Mouse (Mus musculus) olfactory bulb, adult 2 months (tissue): ENCODE results near the gene Rnf113a1.

Experiments used
- CTCF ChIP-seq: fragments of 200-500 bp; IDR thresholded peaks from 2 replicates; pipeline ENCODE4 v1.5.1; 2012; ENCODE audit warnings: low read depth, mild to moderate bottlenecking, low read length, moderate library complexity; ENCODE audit not compliant: insufficient read depth
- POLR2A ChIP-seq: fragments of 200-500 bp; IDR thresholded peaks from 2 replicates; pipeline ENCODE4 v1.6.1; 2012; ENCODE audit warnings: mild to moderate bottlenecking, low read depth, low read length, moderate library complexity; ENCODE audit not compliant: insufficient read depth

DNA sequence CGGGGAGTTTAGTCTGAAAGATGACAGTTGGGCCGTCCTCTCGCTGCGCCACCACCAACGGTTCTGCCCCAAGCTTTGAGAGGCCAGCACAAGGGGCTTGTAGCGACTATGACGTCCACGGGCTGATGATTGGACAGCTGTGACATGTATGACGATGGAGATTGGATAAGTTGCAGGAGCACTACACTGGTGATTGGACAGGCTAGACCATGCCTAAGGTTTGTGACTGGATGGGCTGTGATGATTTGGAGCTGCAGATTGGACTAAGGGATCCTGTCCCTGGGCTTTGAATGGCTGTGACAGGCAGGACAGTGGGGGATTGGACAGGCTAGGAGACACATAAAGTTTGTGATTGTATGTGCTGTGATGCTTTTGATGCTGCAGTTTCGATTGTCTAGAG, 19.9 kb downstream of the Rnf113a1 start, which contains the start of gene Gm9:
- TF ChIP-seq POLR2A (no peak), CTCF (no peak)
